Mouse (Mus musculus) midbrain, embryonic 15.5 days (tissue): ENCODE results near the gene Gramd1a. TPM values are rescaled to one million over a fixed set of nuclear protein-coding genes. Genes with fewer than 3 reads are reported as not detected.

Experiments
- ATAC-seq: fragments of 200-750 bp; cut with Nextera tagmentation; replicated peaks from 2 replicates; pipeline ENCODE4 v1.8.0; 2017; ENCODE audit warnings: moderate TSS enrichment
- H3K27ac ChIP-seq: fragments of 300-500 bp; sonication (generic); 2 replicates; pipeline ENCODE4 v1.5.1; 2015; ENCODE audit warnings: mild to moderate bottlenecking, inconsistent platforms
- H3K27me3 ChIP-seq: fragments of 300-500 bp; sonication (generic); replicated peaks from 2 replicates; pipeline ENCODE4 v1.6.1; 2015; ENCODE audit warnings: inconsistent platforms
- H3K36me3 ChIP-seq: fragments of 300-500 bp; sonication (generic); replicated peaks from 2 replicates; pipeline ENCODE4 v1.6.1; 2015; ENCODE audit warnings: inconsistent platforms
- H3K4me1 ChIP-seq: fragments of 300-500 bp; sonication (generic); 2 replicates; pipeline ENCODE4 v1.6.1; 2015; ENCODE audit warnings: inconsistent platforms
- H3K4me2 ChIP-seq: fragments of 300-500 bp; sonication (generic); 2 replicates; pipeline ENCODE4 v1.6.1; 2015; ENCODE audit warnings: inconsistent platforms, mild to moderate bottlenecking, moderate library complexity
- H3K4me3 ChIP-seq: fragments of 300-500 bp; sonication (generic); 2 replicates; pipeline ENCODE4 v1.5.1; 2015; ENCODE audit warnings: mild to moderate bottlenecking, inconsistent platforms
- H3K9ac ChIP-seq: fragments of 300-500 bp; sonication (generic); 2 replicates; pipeline ENCODE4 v1.6.1; 2015; ENCODE audit warnings: mild to moderate bottlenecking, inconsistent platforms
- H3K9me3 ChIP-seq: fragments of 300-500 bp; sonication (generic); 2 replicates; pipeline ENCODE4 v1.6.1; 2016; ENCODE audit warnings: inconsistent platforms
- WGBS: fragments of 180-500 bp; shearing (Covaris S2); methylation state at CpG from one replicate; pipeline ENCODE4 v1.1.7; 2015; ENCODE audit warnings: mixed read lengths; 5-methylcytosine and 5-hydroxymethylcytosine counted together
- polyA plus RNA-seq: library from polyadenylated mRNA; unstranded; fragments of >200 nt; fragmentation: Nextera tagmentation; extraction: Ambion mirVana; gene quantifications from 2 replicates; pipeline ENCODE4 v1.2.1, GENCODE M21; 2015

Gramd1a gene
- polyA plus RNA-seq, 1 experiment from 2014 or later, result 274 TPM

- Histone ChIP-seq H3K9ac (peak overlapping the region; percentile 90), H3K36me3 (no peaks in the 10 kb centered on the region), H3K4me1 (peaks cover 27% of the 10 kb centered on the region), H3K27me3 (no peaks in the 10 kb centered on the region), H3K4me2 (peak overlapping the region; percentile 75), H3K9me3 (no peaks in the 10 kb centered on the region), H3K4me3 (peak overlapping the region; percentile 63), H3K27ac (peak overlapping the region; percentile 93)
- WGBS, result 29% methylated on average over 9 of the region's 9 CpGs
- 0 out of 2 replicates have a peak, but pooled peaks have one; percentile 0 for ATAC-seq
Measured at GRCm38 (mm10) chr7:31149271-31149670, 6.4 kb downstream of the Gramd1a start.

- 1% methylated on average over 9 of the region's 9 CpGs for WGBS
- H3K4me3 ChIP-seq, result peak overlapping the region; percentile 63
- peak overlapping the region; percentile 93 for H3K27ac ChIP-seq
- peaks cover 27% of the 10 kb centered on the region for H3K4me1 ChIP-seq
- no peaks in the 10 kb centered on the region for H3K9me3 ChIP-seq
- H3K9ac ChIP-seq, result peak overlapping the region; percentile 58
- peak; percentile 42 for ATAC-seq
- peak overlapping the region; percentile 75 for H3K4me2 ChIP-seq
- no peaks in the 10 kb centered on the region for H3K36me3 ChIP-seq
- no peaks in the 10 kb centered on the region for H3K27me3 ChIP-seq
Measured at GRCm38 (mm10) chr7:31148756-31149155, 6.9 kb downstream of the Gramd1a start.

- Histone ChIP-seq H3K9me3 (no peaks in the 10 kb centered on the region), H3K27ac (peak overlapping the region; percentile 93), H3K4me1 (peaks cover 27% of the 10 kb centered on the region), H3K27me3 (no peaks in the 10 kb centered on the region), H3K4me3 (peak overlapping the region; percentile 63), H3K36me3 (peaks cover 5% of the 10 kb centered on the region; the same call in 1 of the 2 replicates), H3K4me2 (peak overlapping the region; percentile 75), H3K9ac (peak overlapping the region; percentile 58)
- no peak for ATAC-seq
- 52% methylated on average over 3 of the region's 3 CpGs for WGBS
Measured at GRCm38 (mm10) chr7:31148086-31148485, 7.6 kb downstream of the Gramd1a start.

GRCm38 (mm10) chr7:31145596-31146160 lies 10.0 kb downstream of the Gramd1a start:
- Histone ChIP-seq H3K27ac (no peak overlapping the region), H3K4me2 (no peak overlapping the region), H3K27me3 (no peaks in the 10 kb centered on the region), H3K9ac (no peak overlapping the region), H3K4me1 (peaks cover 19% of the 10 kb centered on the region), H3K9me3 (no peaks in the 10 kb centered on the region), H3K4me3 (no peak overlapping the region), H3K36me3 (peaks cover 29% of the 10 kb centered on the region)
- 87% methylated on average over 12 of the region's 12 CpGs for WGBS
- no peak for ATAC-seq

- no peaks in the 10 kb centered on the region for H3K27me3 ChIP-seq
- H3K9me3 ChIP-seq, result no peaks in the 10 kb centered on the region
- WGBS, result 95% methylated on average over 16 of the region's 16 CpGs
- peaks cover 19% of the 10 kb centered on the region for H3K4me1 ChIP-seq
- H3K27ac ChIP-seq, result no peak overlapping the region
- H3K4me2 ChIP-seq, result no peak overlapping the region
- ATAC-seq, result no peak
- no peak overlapping the region for H3K9ac ChIP-seq
- H3K4me3 ChIP-seq, result no peak overlapping the region
- H3K36me3 ChIP-seq, result peaks cover 36% of the 10 kb centered on the region
Measured at GRCm38 (mm10) chr7:31144886-31145285, 10.8 kb downstream of the Gramd1a start.

- ATAC-seq, result no peak
- no peak overlapping the region for H3K4me3 ChIP-seq
- peaks cover 74% of the 10 kb centered on the region for H3K36me3 ChIP-seq
- H3K9ac ChIP-seq, result no peak overlapping the region
- H3K27me3 ChIP-seq, result no peaks in the 10 kb centered on the region
- no peaks in the 10 kb centered on the region for H3K4me1 ChIP-seq
- H3K9me3 ChIP-seq, result no peaks in the 10 kb centered on the region
- WGBS, result 96% methylated on average over 10 of the region's 10 CpGs
- no peak overlapping the region for H3K4me2 ChIP-seq
- H3K27ac ChIP-seq, result no peak overlapping the region
Measured at GRCm38 (mm10) chr7:31140941-31141340, 14.8 kb downstream of the Gramd1a start.

GRCm38 (mm10) chr7:31140302-31140701 lies 15.4 kb downstream of the Gramd1a start:
- H3K9me3 ChIP-seq, result no peaks in the 10 kb centered on the region
- 92% methylated on average over 4 of the region's 4 CpGs for WGBS
- no peaks in the 10 kb centered on the region for H3K27me3 ChIP-seq
- no peaks in the 10 kb centered on the region for H3K4me1 ChIP-seq
- no peak overlapping the region for H3K9ac ChIP-seq
- H3K27ac ChIP-seq, result no peak overlapping the region
- no peak for ATAC-seq
- H3K4me3 ChIP-seq, result no peak overlapping the region
- H3K36me3 ChIP-seq, result peaks cover 80% of the 10 kb centered on the region
- no peak overlapping the region for H3K4me2 ChIP-seq

- peak; percentile 68 for ATAC-seq
- WGBS, result 64% methylated on average over 5 of the region's 5 CpGs
Measured at GRCm38 (mm10) chr7:31139765-31140164, 15.9 kb downstream of the Gramd1a start.

GRCm38 (mm10) chr7:31135717-31136116 lies 20.0 kb downstream of the Gramd1a start:
- Histone ChIP-seq H3K27me3 (no peaks in the 10 kb centered on the region), H3K4me2 (no peak overlapping the region), H3K9me3 (no peaks in the 10 kb centered on the region), H3K36me3 (peaks cover 96% of the 10 kb centered on the region), H3K27ac (no peak overlapping the region), H3K4me3 (no peak overlapping the region), H3K9ac (no peak overlapping the region), H3K4me1 (no peaks in the 10 kb centered on the region)
- WGBS, result 97% methylated on average over 10 of the region's 10 CpGs
- no peak for ATAC-seq

More at GRCm38 (mm10) chr7:31139765-31140164, 15.9 kb downstream of the Gramd1a start:
- Histone ChIP-seq H3K9me3 (no peaks in the 10 kb centered on the region), H3K27ac (no peak overlapping the region), H3K9ac (no peak overlapping the region), H3K4me2 (no peak overlapping the region), H3K4me3 (no peak overlapping the region), H3K36me3 (peaks cover 85% of the 10 kb centered on the region), H3K27me3 (no peaks in the 10 kb centered on the region), H3K4me1 (no peaks in the 10 kb centered on the region)

GRCm38 (mm10) chr7:31131866-31132265 lies 23.8 kb downstream of the Gramd1a start:
- peaks cover 68% of the 10 kb centered on the region for H3K36me3 ChIP-seq
- 90% methylated on average over 4 of the region's 4 CpGs for WGBS
- no peaks in the 10 kb centered on the region for H3K27me3 ChIP-seq
- H3K4me2 ChIP-seq, result no peak overlapping the region
- H3K27ac ChIP-seq, result no peak overlapping the region
- no peak for ATAC-seq
- no peak overlapping the region for H3K9ac ChIP-seq
- no peak overlapping the region for H3K4me3 ChIP-seq
- H3K4me1 ChIP-seq, result peaks cover 8% of the 10 kb centered on the region
- no peaks in the 10 kb centered on the region for H3K9me3 ChIP-seq

- ATAC-seq, result no peak
- H3K9me3 ChIP-seq, result no peaks in the 10 kb centered on the region
- H3K36me3 ChIP-seq, result peaks cover 58% of the 10 kb centered on the region
- H3K4me3 ChIP-seq, result no peak overlapping the region
- H3K4me2 ChIP-seq, result no peak overlapping the region
- 41% methylated on average over 4 of the region's 4 CpGs for WGBS
- H3K27ac ChIP-seq, result no peak overlapping the region
- H3K4me1 ChIP-seq, result peaks cover 17% of the 10 kb centered on the region
- H3K9ac ChIP-seq, result no peak overlapping the region
- peaks cover 7% of the 10 kb centered on the region for H3K27me3 ChIP-seq
Measured at GRCm38 (mm10) chr7:31130841-31131240, 24.9 kb downstream of the Gramd1a start.

- peaks cover 51% of the 10 kb centered on the region for H3K36me3 ChIP-seq
- no peak overlapping the region for H3K9ac ChIP-seq
- H3K27ac ChIP-seq, result no peak overlapping the region
- peaks cover 13% of the 10 kb centered on the region for H3K27me3 ChIP-seq
- H3K9me3 ChIP-seq, result no peaks in the 10 kb centered on the region
- no peak overlapping the region for H3K4me3 ChIP-seq
- no peak for ATAC-seq
- H3K4me1 ChIP-seq, result peaks cover 19% of the 10 kb centered on the region
- no peak overlapping the region for H3K4me2 ChIP-seq
- 91% methylated on average over 7 of the region's 7 CpGs for WGBS
Measured at GRCm38 (mm10) chr7:31130197-31130596, 25.5 kb downstream of the Gramd1a start.

- Histone ChIP-seq H3K4me2 (no peak overlapping the region), H3K36me3 (peaks cover 32% of the 10 kb centered on the region), H3K9ac (no peak overlapping the region), H3K27ac (no peak overlapping the region), H3K9me3 (no peaks in the 10 kb centered on the region), H3K4me3 (no peak overlapping the region), H3K27me3 (peaks cover 19% of the 10 kb centered on the region), H3K4me1 (peaks cover 19% of the 10 kb centered on the region)
- WGBS, result 72% methylated on average over 9 of the region's 9 CpGs
- no peak; the same call in none of the 2 replicates for ATAC-seq
Measured at GRCm38 (mm10) chr7:31128157-31128705, 27.5 kb downstream of the Gramd1a start.
